Mouse (Mus musculus) urinary bladder, postnatal 36 days (tissue): ENCODE measurements at regions not wholly inside any gene's neighbourhood (a gene's known extent, or its start where the extent isn't known, plus 50 kb on each side); places are given as distances from the start of the nearest gene placed in this dataset.
A peak's percentile ranks its signal among the peaks of the same experiment; 100 is the strongest.

ENCODE experiments used
- DNase-seq, 2 experiments: peaks; one replicate each; pipeline ENCODE4 v3.0.0; 2022; ENCODE audit warnings: low spot score in 2 of 2, mixed read lengths in 1 of 2

DNA sequence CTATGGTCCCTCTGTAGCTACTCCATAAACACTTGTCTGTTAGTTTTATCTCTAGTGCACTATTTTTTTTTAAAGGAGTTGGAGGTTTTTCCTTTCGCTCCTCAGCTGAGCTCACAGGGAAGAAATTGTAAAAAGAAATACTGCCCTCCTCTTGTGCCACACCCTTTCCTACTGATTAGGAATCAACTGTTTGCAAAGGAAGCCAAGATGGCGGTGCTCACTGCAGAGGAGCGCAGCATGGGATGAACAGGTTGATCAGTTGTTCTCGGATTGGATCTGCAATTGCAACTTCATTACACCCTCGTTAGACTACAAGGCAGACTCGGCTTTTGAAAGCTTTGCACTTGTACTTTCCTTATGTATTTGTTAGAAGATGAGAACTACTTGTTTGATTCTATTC is 218.2 kb downstream of the Klf5 start:
- no peak for DNase-seq

- no peak for DNase-seq
Measured at GRCm38 (mm10) chr14:99520343-99520742, 221.9 kb downstream of the Klf5 start.

- DNase-seq = peak in 1 of 2 experiments; percentile 6
Measured at GRCm38 (mm10) chr14:99521954-99522523, 223.5 kb downstream of the Klf5 start.

- DNase-seq = no peak
Measured at GRCm38 (mm10) chr14:99535781-99536180, 237.3 kb downstream of the Klf5 start.

DNA sequence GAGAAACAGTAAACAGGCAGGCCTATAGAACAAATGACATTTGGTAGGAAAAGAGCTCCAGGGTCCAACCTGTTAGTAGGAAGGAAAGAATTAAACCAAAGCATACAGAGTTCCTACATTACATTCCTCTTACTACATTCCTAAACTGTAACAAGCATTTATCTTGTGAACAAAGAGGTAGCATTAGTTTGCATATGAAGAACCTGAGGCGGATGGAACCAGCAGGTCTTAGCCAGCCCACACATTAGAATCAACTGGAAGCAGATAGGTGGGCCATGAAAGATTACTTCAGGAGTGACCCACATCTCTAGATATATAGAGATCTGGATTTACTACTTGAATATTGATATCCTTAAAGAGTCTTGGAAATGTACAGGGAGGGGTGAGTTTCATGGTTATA is 238.8 kb downstream of the Klf5 start:
- DNase-seq = no peak

GRCm38 (mm10) chr14:99541716-99542115 is 243.2 kb downstream of the Klf5 start:
- no peak for DNase-seq

DNA sequence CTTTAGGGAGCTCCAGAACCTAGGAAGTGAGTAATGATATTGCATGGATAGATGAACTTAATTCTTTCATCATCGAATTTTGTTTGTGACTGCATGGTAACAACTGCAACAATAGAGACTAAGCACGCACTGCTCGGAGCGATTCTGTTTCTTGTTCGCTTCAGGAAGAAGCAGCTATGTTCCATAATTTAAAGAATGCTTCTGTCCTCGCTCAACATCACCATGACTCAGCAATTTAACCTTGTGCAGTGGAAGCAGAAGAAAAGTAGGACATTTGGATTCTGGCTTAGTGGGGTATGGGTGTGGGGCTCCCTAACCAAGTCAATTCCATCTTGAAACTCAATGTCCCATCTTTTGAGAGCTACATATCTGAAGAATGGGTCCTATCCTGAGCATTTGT is 249.4 kb downstream of the Klf5 start:
- DNase-seq = no peak

GRCm38 (mm10) chr14:99548363-99549248 is 250.1 kb downstream of the Klf5 start:
- DNase-seq = peak in 1 of 2 experiments; percentile 1

GRCm38 (mm10) chr14:99564024-99564423 is 265.5 kb downstream of the Klf5 start:
- DNase-seq = no peak

- DNase-seq = no peak
Measured at GRCm38 (mm10) chr14:99574146-99574545, 275.7 kb downstream of the Klf5 start.

DNA sequence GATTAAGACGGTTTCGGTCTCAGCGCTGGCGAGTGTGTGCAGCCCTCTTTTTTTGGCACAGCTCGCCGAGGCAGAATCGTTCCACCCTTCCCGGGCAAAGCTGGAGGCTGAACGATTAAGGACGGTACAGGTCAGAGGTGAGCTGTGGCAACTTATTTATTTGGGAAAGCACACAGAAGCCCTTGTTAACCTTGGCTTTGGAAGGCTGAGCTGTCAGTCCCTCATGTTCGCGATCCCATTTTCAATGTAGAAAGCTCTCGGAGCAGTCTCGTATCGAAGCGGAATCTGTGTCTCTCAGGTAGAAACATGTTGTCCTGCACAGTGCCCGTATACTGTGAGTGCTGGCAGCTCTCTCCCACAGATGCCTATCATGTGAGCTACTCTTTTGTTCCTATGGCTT is 280.2 kb downstream of the Klf5 start:
- peak in 1 of 2 experiments; percentile 36 for DNase-seq

- no peak for DNase-seq
Measured at GRCm38 (mm10) chr14:99579271-99579759, 280.8 kb downstream of the Klf5 start.

DNA sequence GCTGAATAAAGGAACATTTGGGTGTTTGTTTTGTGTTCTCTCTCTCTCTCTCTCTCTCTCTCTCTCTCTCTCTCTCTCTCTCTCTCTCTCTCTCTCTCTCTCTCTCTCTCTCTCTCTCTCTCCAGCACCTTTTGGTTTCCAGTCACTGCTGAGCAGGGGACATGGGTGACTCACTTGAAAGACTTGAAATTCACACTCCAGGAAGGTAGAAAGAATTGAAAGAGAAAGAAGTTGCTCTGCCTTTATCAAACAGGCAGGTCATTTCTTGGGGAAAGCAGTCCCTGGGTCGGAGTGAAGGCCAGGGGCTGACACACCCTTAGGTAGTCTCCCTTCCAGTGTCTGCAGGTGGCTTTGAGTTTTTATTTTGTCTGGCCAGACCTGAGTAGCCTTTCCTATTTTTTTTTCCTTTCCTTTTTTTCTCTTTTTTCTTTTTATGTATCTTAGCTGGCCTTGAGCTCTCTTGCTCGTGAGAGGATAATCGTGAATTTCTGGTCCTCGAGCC is 281.3 kb downstream of the Klf5 start:
- DNase-seq = no peak

DNA sequence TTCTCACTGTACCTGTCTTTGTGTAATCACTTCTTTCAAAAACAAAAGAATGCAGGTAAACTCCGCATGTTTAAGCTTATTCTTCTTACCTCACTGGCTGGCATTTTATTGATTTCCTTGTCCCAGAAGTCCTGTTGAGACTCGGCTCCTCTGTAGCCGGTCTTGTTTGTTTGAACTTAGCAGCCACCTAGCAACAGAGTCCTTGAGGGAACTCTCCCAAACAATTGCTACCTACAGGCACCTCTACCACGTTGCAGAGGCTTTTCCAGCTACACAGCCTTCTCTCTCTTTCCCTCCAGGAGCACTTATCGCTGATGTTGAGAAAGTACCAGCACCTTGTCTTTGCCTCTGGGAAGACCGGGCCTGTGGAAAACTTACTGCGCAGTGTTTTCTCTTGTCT is 285.7 kb downstream of the Klf5 start:
- no peak for DNase-seq

DNA sequence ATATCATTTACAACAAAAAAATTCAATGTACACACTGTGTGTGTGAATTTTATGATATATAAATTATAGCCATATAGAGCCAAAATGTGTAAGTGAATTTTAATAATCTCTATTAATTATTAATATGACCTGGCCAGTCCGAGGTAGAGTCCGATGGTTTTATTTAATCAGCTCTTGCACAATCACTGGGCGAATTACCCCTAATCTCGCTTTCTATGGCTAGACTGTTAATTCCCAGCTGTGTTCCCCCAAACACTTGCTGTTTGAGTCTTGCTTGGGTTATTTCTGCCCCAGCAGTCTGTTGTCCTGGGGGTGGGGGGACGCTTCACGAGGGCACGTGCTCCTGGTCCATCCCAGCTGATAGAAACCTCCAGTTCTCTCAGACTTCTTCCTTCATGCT is 287.5 kb downstream of the Klf5 start:
- DNase-seq = no peak

GRCm38 (mm10) chr14:99590854-99591470 is 292.5 kb downstream of the Klf5 start:
- DNase-seq = no peak

DNA sequence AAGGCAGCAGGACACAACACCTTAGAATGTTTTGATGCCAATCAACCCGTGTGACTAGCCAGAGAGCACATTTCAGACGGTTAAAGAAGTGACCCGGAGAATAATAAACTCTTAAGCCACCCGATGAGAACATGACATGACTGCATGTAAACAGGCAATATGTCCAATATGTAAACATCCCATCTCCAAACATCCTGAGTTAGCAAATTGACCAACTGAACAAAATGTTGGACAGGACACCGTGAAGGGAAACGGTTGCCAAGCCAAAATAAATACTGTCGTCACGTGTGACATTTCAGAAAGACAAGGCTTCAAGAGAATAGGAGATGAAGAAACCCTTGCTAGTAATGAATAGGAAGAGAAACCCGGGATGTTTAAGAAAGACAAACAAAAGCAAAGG is 294.4 kb downstream of the Klf5 start:
- no peak for DNase-seq

DNA sequence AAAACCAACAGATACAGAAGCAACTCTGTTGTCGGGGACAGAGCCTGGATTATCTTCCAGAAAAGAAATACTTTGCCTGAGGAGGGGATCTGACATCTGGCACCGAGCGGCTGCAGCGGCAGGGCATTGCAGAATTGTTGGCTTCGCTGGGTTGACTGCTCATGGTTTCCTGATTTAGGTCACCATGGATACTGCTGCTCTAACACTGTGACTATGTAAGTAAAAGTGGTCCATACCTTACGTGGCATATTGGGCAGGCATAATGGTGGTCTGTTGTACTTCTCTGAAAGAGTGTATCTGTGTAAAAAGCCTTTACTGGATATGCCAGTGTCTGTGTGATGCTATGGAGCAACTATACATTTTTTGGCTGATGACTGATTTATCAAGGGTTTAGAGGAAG is 295.4 kb downstream of the Klf5 start:
- no peak for DNase-seq

DNA sequence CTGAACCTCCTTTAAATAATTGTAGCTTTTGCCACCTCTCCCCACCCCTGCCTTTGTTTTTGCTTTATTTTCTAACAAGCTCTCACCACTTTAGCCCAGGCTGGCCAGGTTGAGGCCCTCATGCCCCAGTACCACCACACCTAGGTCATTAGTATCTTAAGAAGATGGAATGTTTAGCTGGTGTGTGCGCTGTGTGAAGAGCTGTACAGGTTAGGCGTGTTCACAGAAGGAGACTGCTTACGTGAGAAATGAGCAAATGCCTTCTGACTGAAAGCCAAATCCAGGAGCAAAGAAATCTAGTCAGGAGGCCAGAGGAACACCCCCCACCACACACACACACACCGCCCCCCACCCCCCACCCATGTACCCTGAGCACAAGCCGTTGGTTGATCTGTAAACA is 303.4 kb downstream of the Klf5 start:
- no peak for DNase-seq

DNA sequence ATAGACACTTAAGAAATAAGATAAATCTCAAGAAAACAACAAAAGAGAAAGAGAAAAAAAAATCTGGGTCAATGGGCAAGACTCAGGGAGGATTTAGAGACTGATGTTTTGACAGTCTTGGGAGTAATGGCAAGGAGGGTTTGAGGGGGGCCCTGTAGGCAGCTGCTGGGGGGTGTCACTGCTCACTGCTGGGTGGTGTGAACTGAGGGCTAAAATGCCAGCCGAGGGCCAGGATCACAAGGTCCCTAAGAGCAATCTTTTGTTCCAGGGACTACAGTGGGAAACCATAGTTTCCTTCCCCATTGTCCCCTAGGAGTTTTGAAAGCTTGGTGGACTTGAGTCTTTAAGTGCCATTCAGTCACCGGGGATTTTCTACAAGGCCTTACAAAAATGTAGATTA is 304.8 kb downstream of the Klf5 start:
- DNase-seq = no peak

DNA sequence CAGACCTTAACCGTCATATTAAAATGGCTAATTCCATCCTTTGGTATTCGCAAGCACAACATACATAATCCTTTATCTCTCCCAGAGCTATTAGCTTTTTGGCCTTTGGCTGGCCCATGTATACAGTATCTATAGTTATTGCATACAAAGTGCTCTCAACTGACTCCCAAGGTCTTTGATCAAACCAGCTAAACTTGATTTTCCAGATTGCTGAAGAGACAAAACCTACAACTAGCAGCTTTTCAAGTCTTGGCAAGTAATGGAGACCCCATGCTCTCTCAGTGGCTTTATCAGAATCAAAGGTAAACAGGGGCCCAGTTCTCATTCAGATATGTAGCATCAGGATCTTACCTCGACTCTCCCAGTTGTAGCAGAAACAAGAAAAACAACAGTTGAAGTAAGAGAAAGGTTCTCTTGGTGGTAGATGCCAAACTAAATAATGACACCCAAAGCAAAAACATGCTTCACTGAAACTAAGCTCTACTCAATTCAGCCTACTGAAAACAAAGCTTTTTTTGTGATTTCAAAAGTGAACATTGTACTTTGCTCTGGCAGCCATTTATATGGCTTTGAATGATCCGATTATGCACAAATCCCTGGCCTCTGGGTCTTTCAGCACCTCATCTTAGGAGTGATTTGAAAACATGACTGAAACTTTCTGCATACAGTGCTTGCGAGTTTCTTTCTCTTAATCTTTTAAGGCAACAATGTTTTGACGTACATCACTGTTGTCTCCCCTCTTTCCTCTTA is 307.0 kb downstream of the Klf5 start:
- no peak for DNase-seq

GRCm38 (mm10) chr14:99609003-99609402 is 310.5 kb downstream of the Klf5 start:
- DNase-seq = no peak
